Mouse (Mus musculus) neural tube, embryonic 12.5 days (tissue): ENCODE results near the gene Adap1. TPM values are rescaled to one million over a fixed set of nuclear protein-coding genes. Genes with fewer than 3 reads are reported as not detected.

Experiments
- ATAC-seq: fragments of 200-750 bp; cut with Nextera tagmentation; 2 replicates; pipeline ENCODE4 v1.8.0; 2017; ENCODE audit warnings: low read depth, mild to moderate bottlenecking, moderate TSS enrichment, moderate library complexity; ENCODE audit not compliant: low FRiP score
- H3K27ac ChIP-seq: fragments of 300-500 bp; sonication (generic); 2 replicates; pipeline ENCODE4 v1.5.1; 2016
- H3K27me3 ChIP-seq: fragments of 300-500 bp; sonication (generic); replicated peaks from 2 replicates; pipeline ENCODE4 v1.6.1; 2016; ENCODE audit warnings: mild to moderate bottlenecking
- H3K36me3 ChIP-seq: fragments of 300-500 bp; sonication (generic); 2 replicates; pipeline ENCODE4 v1.6.1; 2016; ENCODE audit warnings: mild to moderate bottlenecking
- H3K4me1 ChIP-seq: fragments of 300-500 bp; sonication (generic); 2 replicates; pipeline ENCODE4 v1.6.1; 2016
- H3K4me2 ChIP-seq: fragments of 300-500 bp; sonication (generic); replicated peaks from 2 replicates; pipeline ENCODE4 v1.6.1; 2016; ENCODE audit warnings: mild to moderate bottlenecking
- H3K4me3 ChIP-seq: fragments of 300-500 bp; sonication (generic); 2 replicates; pipeline ENCODE4 v1.5.1; 2016
- H3K9ac ChIP-seq: fragments of 300-500 bp; sonication (generic); 2 replicates; pipeline ENCODE4 v1.6.1; 2016; ENCODE audit warnings: mild to moderate bottlenecking
- H3K9me3 ChIP-seq: fragments of 300-500 bp; sonication (generic); 2 replicates; pipeline ENCODE4 v1.6.1; 2016; ENCODE audit warnings: mild to moderate bottlenecking
- WGBS: fragments of 180-500 bp; shearing (Covaris S2); methylation state at CpG from one replicate; pipeline ENCODE4 v1.1.7; 2016; 5-methylcytosine and 5-hydroxymethylcytosine counted together
- polyA plus RNA-seq: library from polyadenylated mRNA; unstranded; fragments of >200 nt; fragmentation: Nextera tagmentation; extraction: Ambion mirVana; gene quantifications from 2 replicates; pipeline ENCODE4 v1.2.1, GENCODE M21; 2016

The Adap1 gene
- polyA plus RNA-seq, 1 experiment from 2014 or later = 31.7 TPM

GRCm38 (mm10) chr5:139252910-139253245 is 72.5 kb downstream of the Adap1 start:
- Histone ChIP-seq H3K4me2 (peak overlapping the region; percentile 90), H3K27me3 (no peaks in the 10 kb centered on the region), H3K36me3 (peaks cover 25% of the 10 kb centered on the region), H3K9ac (peak overlapping the region; percentile 87), H3K4me3 (peak overlapping the region; percentile 79), H3K9me3 (no peaks in the 10 kb centered on the region), H3K27ac (peak overlapping the region; percentile 29; the same call in 1 of the 2 replicates), H3K4me1 (peaks cover 31% of the 10 kb centered on the region)
- under 1% methylated on average over 7 of the region's 7 CpGs for WGBS
- peak; percentile 6 for ATAC-seq

GRCm38 (mm10) chr5:139252081-139252909 is 73.1 kb downstream of the Adap1 start, which contains the start of gene Get4:
Get4 (plus strand) TSS chr5:139252324.
- peak within 1 kb of the TSS; percentile 79 for H3K4me3 ChIP-seq
- no peaks in the 10 kb centered on the region for H3K27me3 ChIP-seq
- under 1% methylated on average over 86 of the region's 90 CpGs for WGBS
- H3K36me3 ChIP-seq = peaks cover 31% of the 10 kb centered on the region
- H3K4me2 ChIP-seq = peak within 1 kb of the TSS; percentile 90
- peaks cover 30% of the 10 kb centered on the region for H3K4me1 ChIP-seq
- peak within 1 kb of the TSS; percentile 87 for H3K9ac ChIP-seq
- peak within 1 kb of the TSS; percentile 60 for H3K27ac ChIP-seq
- no peaks in the 10 kb centered on the region for H3K9me3 ChIP-seq
- ATAC-seq = peak; percentile 96

- H3K4me3 ChIP-seq = peak overlapping the region; percentile 79
- no peaks in the 10 kb centered on the region for H3K9me3 ChIP-seq
- H3K4me2 ChIP-seq = peak overlapping the region; percentile 90
- peaks cover 26% of the 10 kb centered on the region for H3K4me1 ChIP-seq
- 1% methylated on average over 8 of the region's 8 CpGs for WGBS
- H3K9ac ChIP-seq = peak overlapping the region; percentile 87
- no peak; the same call in 1 of the 2 replicates for ATAC-seq
- no peaks in the 10 kb centered on the region for H3K27me3 ChIP-seq
- peaks cover 37% of the 10 kb centered on the region for H3K36me3 ChIP-seq
- H3K27ac ChIP-seq = 0 out of 2 replicates have a peak overlapping the region, but pooled peaks have one; percentile 33
Measured at GRCm38 (mm10) chr5:139251736-139252080, 73.7 kb downstream of the Adap1 start.

GRCm38 (mm10) chr5:139251279-139251678 is 74.1 kb downstream of the Adap1 start:
- 82% methylated on average over 7 of the region's 7 CpGs for WGBS
- Histone ChIP-seq H3K4me2 (peak overlapping the region; percentile 90), H3K9me3 (no peaks in the 10 kb centered on the region), H3K27ac (no peak overlapping the region), H3K27me3 (no peaks in the 10 kb centered on the region), H3K4me3 (no peak overlapping the region), H3K9ac (no peak overlapping the region), H3K36me3 (peaks cover 41% of the 10 kb centered on the region), H3K4me1 (peaks cover 26% of the 10 kb centered on the region)
- ATAC-seq = no peak

GRCm38 (mm10) chr5:139248846-139249245 is 76.6 kb downstream of the Adap1 start:
- H3K27me3 ChIP-seq = no peaks in the 10 kb centered on the region
- 88% methylated on average over 3 of the region's 3 CpGs for whole genome bisulfite sequencing
- no peak overlapping the region for H3K27ac ChIP-seq
- no peak overlapping the region for H3K4me2 ChIP-seq
- no peak overlapping the region for H3K9ac ChIP-seq
- H3K36me3 ChIP-seq = peaks cover 65% of the 10 kb centered on the region
- no peak overlapping the region for H3K4me3 ChIP-seq
- ATAC-seq = no peak
- H3K4me1 ChIP-seq = peaks cover 13% of the 10 kb centered on the region
- no peaks in the 10 kb centered on the region for H3K9me3 ChIP-seq

GRCm38 (mm10) chr5:139247767-139248166 is 77.7 kb downstream of the Adap1 start:
- Histone ChIP-seq H3K36me3 (peaks cover 74% of the 10 kb centered on the region), H3K4me1 (peaks cover 3% of the 10 kb centered on the region; the same call in 1 of the 2 replicates), H3K4me3 (no peak overlapping the region), H3K27ac (no peak overlapping the region), H3K9me3 (no peaks in the 10 kb centered on the region), H3K4me2 (no peak overlapping the region), H3K9ac (no peak overlapping the region), H3K27me3 (no peaks in the 10 kb centered on the region)
- no peak for ATAC-seq
- WGBS = 91% methylated on average over 3 of the region's 3 CpGs

- Histone ChIP-seq H3K27ac (no peak overlapping the region), H3K9ac (no peak overlapping the region), H3K4me3 (no peak overlapping the region), H3K4me1 (no peaks in the 10 kb centered on the region), H3K9me3 (no peaks in the 10 kb centered on the region), H3K36me3 (peaks cover 93% of the 10 kb centered on the region), H3K4me2 (no peak overlapping the region), H3K27me3 (no peaks in the 10 kb centered on the region)
- no peak for ATAC-seq
- 74% methylated on average over 1 of the region's 1 CpGs for WGBS
Measured at GRCm38 (mm10) chr5:139243384-139243783, 82.0 kb downstream of the Adap1 start.

- H3K4me1 ChIP-seq = no peaks in the 10 kb centered on the region
- no peak for ATAC-seq
- no peak overlapping the region for H3K4me2 ChIP-seq
- peaks cover 93% of the 10 kb centered on the region for H3K36me3 ChIP-seq
- H3K27ac ChIP-seq = no peak overlapping the region
- no peaks in the 10 kb centered on the region for H3K27me3 ChIP-seq
- no peak overlapping the region for H3K4me3 ChIP-seq
- no peaks in the 10 kb centered on the region for H3K9me3 ChIP-seq
- no peak overlapping the region for H3K9ac ChIP-seq
- WGBS = 92% methylated on average over 15 of the region's 15 CpGs
Measured at GRCm38 (mm10) chr5:139241022-139241761, 84.2 kb downstream of the Adap1 start.

GRCm38 (mm10) chr5:139237436-139237835 is 88.0 kb downstream of the Adap1 start:
- Histone ChIP-seq H3K9me3 (no peaks in the 10 kb centered on the region), H3K27ac (no peak overlapping the region), H3K27me3 (no peaks in the 10 kb centered on the region), H3K4me3 (no peak overlapping the region), H3K4me2 (no peak overlapping the region), H3K36me3 (peaks cover 90% of the 10 kb centered on the region), H3K9ac (no peak overlapping the region), H3K4me1 (no peaks in the 10 kb centered on the region)
- WGBS = 85% methylated on average over 4 of the region's 4 CpGs
- no peak for ATAC-seq

GRCm38 (mm10) chr5:139234423-139234822 is 91.0 kb downstream of the Adap1 start:
- Histone ChIP-seq H3K36me3 (peaks cover 82% of the 10 kb centered on the region), H3K4me1 (no peaks in the 10 kb centered on the region), H3K9me3 (no peaks in the 10 kb centered on the region), H3K9ac (no peak overlapping the region), H3K4me3 (no peak overlapping the region), H3K27me3 (no peaks in the 10 kb centered on the region), H3K4me2 (no peak overlapping the region), H3K27ac (no peak overlapping the region)
- ATAC-seq = no peak
- WGBS = 92% methylated on average over 4 of the region's 4 CpGs

- H3K36me3 ChIP-seq = peaks cover 78% of the 10 kb centered on the region
- WGBS = 91% methylated on average over 3 of the region's 3 CpGs
Measured at GRCm38 (mm10) chr5:139232083-139232482, 93.3 kb downstream of the Adap1 start.

GRCm38 (mm10) chr5:139229716-139230115 is 95.7 kb downstream of the Adap1 start:
- Histone ChIP-seq H3K27me3 (no peaks in the 10 kb centered on the region), H3K4me3 (no peak overlapping the region), H3K9ac (no peak overlapping the region), H3K4me2 (no peak overlapping the region), H3K27ac (no peak overlapping the region), H3K4me1 (no peaks in the 10 kb centered on the region), H3K36me3 (peaks cover 79% of the 10 kb centered on the region), H3K9me3 (no peaks in the 10 kb centered on the region)
- WGBS = 94% methylated on average over 3 of the region's 3 CpGs
- no peak for ATAC-seq

More at GRCm38 (mm10) chr5:139232083-139232482, 93.3 kb downstream of the Adap1 start:
- Histone ChIP-seq H3K9ac (no peak overlapping the region), H3K4me3 (no peak overlapping the region), H3K27me3 (no peaks in the 10 kb centered on the region), H3K27ac (no peak overlapping the region), H3K4me2 (no peak overlapping the region), H3K9me3 (no peaks in the 10 kb centered on the region), H3K4me1 (no peaks in the 10 kb centered on the region)
- no peak for ATAC-seq
